12 mouse cellular contexts compared by ENCODE assay signal in genomic region chr12:119960730-119961129, GRCm38 (mm10). TPM values are rescaled to one million over a fixed set of nuclear protein-coding genes. Genes with fewer than 3 reads are reported as not detected.
DNase-seq lines count a peak whose midpoint lies in the region; TF ChIP-seq lines count a peak whose summit lies in the region.
"Had no signal": no experiment of that assay in that cellular context is flagged by ENCODE, and none has a peak within 500 bp of the region (broad histone marks: within the 10 kb centered on the region; RNA-seq: fewer than 3 reads in every experiment).

No protein-coding gene starts in this region.

- no peak overlapping the region for H3K9ac ChIP-seq in heart, adult 2 months (ENCODE audit: low read depth, low read length)
- H3K9ac ChIP-seq: hindbrain, embryonic 15.5 days; liver, embryonic 13.5 days; neural tube, embryonic 13.5 days had no signal

- no peaks in the 10 kb centered on the region for H3K79me2 ChIP-seq in heart, adult 2 months (replicated peaks; ENCODE audit: control insufficient read depth, insufficient read depth, low read length)

- no peaks in the 10 kb centered on the region for H3K4me1 ChIP-seq in heart, adult 2 months (ENCODE audit: control insufficient read depth, insufficient read depth, low read length)
- H3K4me1 ChIP-seq in heart, embryonic 10.5 days: no peaks in the 10 kb centered on the region
- H3K4me1 ChIP-seq: hindbrain, embryonic 15.5 days; liver, embryonic 13.5 days; neural tube, embryonic 13.5 days had no signal

- DNase-seq in heart, adult 2 months: peak; percentile 21 to 37
- no peak for DNase-seq in heart, embryonic 10.5 days (ENCODE audit: low spot score)
- peak; percentile 65 for DNase-seq in adrenal gland, postnatal 10 days
- DNase-seq in frontal cortex, postnatal 36 days (ENCODE audit: low spot score in 2 of 2): peak; percentile 44 to 79
- DNase-seq in left cerebral cortex, postnatal 25 days (ENCODE audit: low spot score in 2 of 2): peak; percentile 32 to 84
- DNase-seq in spleen, adult 12 weeks (ENCODE audit: low spot score): no peak
- DNase-seq in embryo, embryonic 11 days: no peak
- DNase-seq: liver, embryonic 13.5 days; thymus, adult 2 months had no signal

- no peak for TF ChIP-seq POLR2A in heart, adult 2 months (IDR thresholded peaks at IDR 0.05; ENCODE audit: insufficient read depth, low read depth, low read length)

- 14% methylated on average over 1 of the region's 1 CpGs for WGBS in heart, adult 2 months
- 64% methylated on average over 1 of the region's 1 CpGs for WGBS in heart, embryonic 10.5 days

- H3K36me3 ChIP-seq in heart, adult 2 months (ENCODE audit: control insufficient read depth, insufficient read depth, low read length): no peaks in the 10 kb centered on the region; the same call in 1 of the 2 replicates
- no peaks in the 10 kb centered on the region for H3K36me3 ChIP-seq in heart, embryonic 10.5 days
- H3K36me3 ChIP-seq: hindbrain, embryonic 15.5 days; liver, embryonic 13.5 days; neural tube, embryonic 13.5 days had no signal

- H3K27ac ChIP-seq in heart, adult 2 months: no peak overlapping the region
- no peak overlapping the region for H3K27ac ChIP-seq in heart, embryonic 10.5 days
- H3K27ac ChIP-seq: hindbrain, embryonic 15.5 days; liver, embryonic 13.5 days; neural tube, embryonic 13.5 days had no signal

- TF ChIP-seq EP300 in heart, adult 2 months (IDR thresholded peaks at IDR 0.05; ENCODE audit: insufficient read depth, low read depth, low read length): no peak

- H3K9me3 ChIP-seq in heart, embryonic 10.5 days: no peaks in the 10 kb centered on the region
- H3K9me3 ChIP-seq: hindbrain, embryonic 15.5 days; liver, embryonic 13.5 days; neural tube, embryonic 13.5 days had no signal

- no peak for TF ChIP-seq CTCF in heart, adult 2 months (IDR thresholded peaks at IDR 0.05)

- no peak overlapping the region for H3K4me3 ChIP-seq in heart, adult 2 months
- no peak overlapping the region for H3K4me3 ChIP-seq in heart, embryonic 10.5 days
- H3K4me3 ChIP-seq: hindbrain, embryonic 15.5 days; liver, embryonic 13.5 days; neural tube, embryonic 13.5 days had no signal

- H3K27me3 ChIP-seq in heart, adult 2 months (ENCODE audit: control insufficient read depth, insufficient read depth, low read length): no peaks in the 10 kb centered on the region
- H3K27me3 ChIP-seq in heart, embryonic 10.5 days (ENCODE audit: insufficient read depth, poor library complexity, severe bottlenecking): no peaks in the 10 kb centered on the region
- H3K27me3 ChIP-seq: hindbrain, embryonic 15.5 days; liver, embryonic 13.5 days; neural tube, embryonic 13.5 days had no signal

- intact Hi-C loops in heart, adult 2 months (cut with DNase I): no loop called here
- intact Hi-C loops in left cerebral cortex, postnatal 25 days (cut with DNase I): no loop called here

RNA-seq across cellular contexts. Expression of gene Tmem196, which starts 15.1 kb away (rescaled TPM):
- 1 to 10 TPM in 1 of 2 experiments, under 1 TPM in 1; 0.89 to 1.0 TPM for total RNA-seq in heart, adult 2 months (2021)
- 0.49 and 0.76 TPM in 2 replicates for polyA plus RNA-seq in heart, adult 2 months (2012; rRNA removed)
- polyA plus RNA-seq in heart, embryonic 10.5 days (2016; fragmentation: Nextera tagmentation; extraction: Ambion mirVana): 0.41 and 0.45 TPM in 2 replicates
- 1 to 10 TPM; 3.3 to 3.4 TPM for total RNA-seq in adrenal gland, postnatal 10 days (2021)
- 10 to 100 TPM; 32.9 to 35.3 TPM for total RNA-seq in left cerebral cortex, postnatal 25 days (2021)
- total RNA-seq: ES-E14 had no signal
- polyA plus RNA-seq: liver, embryonic 13.5 days; thymus, adult 2 months had no signal

Comparison
In these comparisons a context has a peak if more than half of its experiments do, and no peak if none do; other contexts are left out.
1. DNase-seq: peak in heart, adult 2 months (2 of 2), adrenal gland, postnatal 10 days (single experiment), frontal cortex, postnatal 36 days (2 of 2) and left cerebral cortex, postnatal 25 days (2 of 2); none in heart, embryonic 10.5 days (single experiment), spleen, adult 12 weeks (single experiment) and embryo, embryonic 11 days (single experiment).
2. RNA of gene Tmem196, which starts 15.1 kb away (total RNA-seq): 32.9 to 35.3 TPM in left cerebral cortex, postnatal 25 days; 3.3 to 3.4 TPM in adrenal gland, postnatal 10 days and 0.89 to 1.0 TPM in heart, adult 2 months; every median in the first group is over 4 times any median in the second.